Mouse (Mus musculus) forebrain, embryonic 10.5 days (tissue): ENCODE results near the gene Kat2b. TPM values are rescaled to one million over a fixed set of nuclear protein-coding genes. Genes with fewer than 3 reads are reported as not detected.
"Not testable (repeated sequence)": the region's sequence is repeated elsewhere in the genome, so short reads cannot be mapped to it uniquely, and the experiment has no call there.

Experiments used
- DNase-seq: peaks from one replicate; pipeline ENCODE4 v3.0.0-alpha.2; 2017; ENCODE audit warnings: low spot score; ENCODE audit errors: extremely low spot score
- H3K27ac ChIP-seq: fragments of 300-500 bp; sonication (generic); 2 replicates; pipeline ENCODE4 v1.5.1; 2016; ENCODE audit warnings: mild to moderate bottlenecking
- H3K27me3 ChIP-seq: fragments of 300-500 bp; sonication (generic); 2 replicates; pipeline ENCODE4 v1.6.1; 2016; ENCODE audit warnings: mild to moderate bottlenecking; ENCODE audit not compliant: poor library complexity, severe bottlenecking
- H3K36me3 ChIP-seq: fragments of 300-500 bp; sonication (generic); replicated peaks from 2 replicates; pipeline ENCODE4 v1.6.1; 2016; ENCODE audit warnings: mild to moderate bottlenecking, moderate library complexity
- H3K4me1 ChIP-seq: fragments of 300-500 bp; sonication (generic); 2 replicates; pipeline ENCODE4 v1.6.1; 2016
- H3K4me3 ChIP-seq: fragments of 300-500 bp; sonication (generic); 2 replicates; pipeline ENCODE4 v1.5.1; 2016; ENCODE audit warnings: mild to moderate bottlenecking, moderate library complexity
- H3K9me3 ChIP-seq: fragments of 300-500 bp; sonication (generic); 2 replicates; pipeline ENCODE4 v1.6.1; 2016; ENCODE audit warnings: mild to moderate bottlenecking, moderate library complexity
- WGBS: fragments of 180-500 bp; shearing (Covaris S2); methylation state at CpG from one replicate; pipeline ENCODE4 v1.1.7; 2016; 5-methylcytosine and 5-hydroxymethylcytosine counted together
- polyA plus RNA-seq: library from polyadenylated mRNA; unstranded; fragments of >200 nt; fragmentation: Nextera tagmentation; extraction: Ambion mirVana; gene quantifications from 2 replicates; pipeline ENCODE4 v1.2.1, GENCODE M21; 2016

Gene Kat2b
- polyA plus RNA-seq, 1 experiment from 2014 or later, result 2.8 TPM

- Histone ChIP-seq H3K27ac (no peak overlapping the region), H3K4me3 (no peak overlapping the region), H3K4me1 (no peaks in the 10 kb centered on the region), H3K36me3 (no peaks in the 10 kb centered on the region), H3K9me3 (no peaks in the 10 kb centered on the region), H3K27me3 (no peaks in the 10 kb centered on the region)
- DNase-seq, result no peak
- 74% methylated on average over 3 of the region's 3 CpGs for WGBS
Observed at GRCm38 (mm10) chr17:53557443-53557842, 9.2 kb upstream of the Kat2b start.

- no peak overlapping the region for H3K4me3 ChIP-seq
- no peaks in the 10 kb centered on the region for H3K9me3 ChIP-seq
- H3K4me1 ChIP-seq, result no peaks in the 10 kb centered on the region
- no peaks in the 10 kb centered on the region for H3K27me3 ChIP-seq
- no peak overlapping the region for H3K27ac ChIP-seq
- 95% methylated on average over 5 of the region's 5 CpGs for WGBS
- DNase-seq, result no peak
- no peaks in the 10 kb centered on the region for H3K36me3 ChIP-seq
Observed at GRCm38 (mm10) chr17:53559646-53560045, 7.0 kb upstream of the Kat2b start.

- Histone ChIP-seq H3K27ac (no peak overlapping the region), H3K27me3 (no peaks in the 10 kb centered on the region), H3K4me3 (no peak overlapping the region), H3K9me3 (no peaks in the 10 kb centered on the region), H3K36me3 (no peaks in the 10 kb centered on the region), H3K4me1 (peaks cover 8% of the 10 kb centered on the region)
- DNase-seq, result no peak
- WGBS, result 76% methylated on average over 4 of the region's 4 CpGs
Observed at GRCm38 (mm10) chr17:53561458-53562029, 5.1 kb upstream of the Kat2b start.

GRCm38 (mm10) chr17:53564837-53565236 is 1.8 kb upstream of the Kat2b start:
- WGBS, result 90% methylated on average over 4 of the region's 4 CpGs

GRCm38 (mm10) chr17:53566919-53567345 is 271 bp downstream of the Kat2b start:
- peak; percentile 58 for DNase-seq
- H3K4me3 ChIP-seq, result peak overlapping the region; percentile 92
- WGBS, result under 1% methylated on average over 46 of the region's 51 CpGs
- H3K27ac ChIP-seq, result peak overlapping the region; percentile 97
- no peaks in the 10 kb centered on the region for H3K9me3 ChIP-seq
- no peaks in the 10 kb centered on the region for H3K27me3 ChIP-seq
- H3K36me3 ChIP-seq, result no peaks in the 10 kb centered on the region
- H3K4me1 ChIP-seq, result peaks cover 36% of the 10 kb centered on the region

More at GRCm38 (mm10) chr17:53564837-53565236, 1.8 kb upstream of the Kat2b start:
- Histone ChIP-seq H3K4me1 (peaks cover 26% of the 10 kb centered on the region), H3K36me3 (no peaks in the 10 kb centered on the region), H3K27me3 (no peaks in the 10 kb centered on the region), H3K9me3 (no peaks in the 10 kb centered on the region), H3K27ac (no peak overlapping the region), H3K4me3 (no peak overlapping the region)
- DNase-seq, result no peak

- DNase-seq, result peak; percentile 59
- Histone ChIP-seq H3K27ac (peak overlapping the region; percentile 97), H3K4me3 (peak overlapping the region; percentile 92), H3K4me1 (peaks cover 36% of the 10 kb centered on the region), H3K36me3 (no peaks in the 10 kb centered on the region), H3K27me3 (no peaks in the 10 kb centered on the region), H3K9me3 (no peaks in the 10 kb centered on the region)
- WGBS, result under 1% methylated on average over 63 of the region's 67 CpGs
Observed at GRCm38 (mm10) chr17:53567346-53568101, 863 bp downstream of the Kat2b start.

- Histone ChIP-seq H3K9me3 (no peaks in the 10 kb centered on the region), H3K27me3 (no peaks in the 10 kb centered on the region), H3K27ac (peak overlapping the region; percentile 97), H3K4me1 (peaks cover 36% of the 10 kb centered on the region), H3K4me3 (peak overlapping the region; percentile 92), H3K36me3 (no peaks in the 10 kb centered on the region)
- 0% methylated on average over 15 of the region's 15 CpGs for WGBS
- peak; percentile 76 for DNase-seq
Observed at GRCm38 (mm10) chr17:53568118-53568517, 1.5 kb downstream of the Kat2b start.

GRCm38 (mm10) chr17:53568734-53569386 is 2.2 kb downstream of the Kat2b start:
- no peak for DNase-seq
- no peaks in the 10 kb centered on the region for H3K9me3 ChIP-seq
- WGBS, result 37% methylated on average over 8 of the region's 8 CpGs
- H3K36me3 ChIP-seq, result no peaks in the 10 kb centered on the region
- peak overlapping the region; percentile 92 for H3K4me3 ChIP-seq
- H3K4me1 ChIP-seq, result peaks cover 36% of the 10 kb centered on the region
- H3K27ac ChIP-seq, result no peak overlapping the region
- H3K27me3 ChIP-seq, result no peaks in the 10 kb centered on the region

- no peak overlapping the region for H3K27ac ChIP-seq
- 60% methylated on average over 6 of the region's 6 CpGs for WGBS
- H3K9me3 ChIP-seq, result no peaks in the 10 kb centered on the region
- no peak overlapping the region for H3K4me3 ChIP-seq
- no peak for DNase-seq
- no peaks in the 10 kb centered on the region for H3K36me3 ChIP-seq
- H3K27me3 ChIP-seq, result no peaks in the 10 kb centered on the region
- peaks cover 36% of the 10 kb centered on the region for H3K4me1 ChIP-seq
Observed at GRCm38 (mm10) chr17:53569829-53570228, 3.2 kb downstream of the Kat2b start.

- Histone ChIP-seq H3K36me3 (no peaks in the 10 kb centered on the region), H3K27ac (no peak overlapping the region), H3K4me3 (no peak overlapping the region), H3K4me1 (peaks cover 36% of the 10 kb centered on the region), H3K27me3 (no peaks in the 10 kb centered on the region), H3K9me3 (no peaks in the 10 kb centered on the region)
- no peak for DNase-seq
- 47% methylated on average over 10 of the region's 10 CpGs for WGBS
Observed at GRCm38 (mm10) chr17:53570361-53570875, 3.8 kb downstream of the Kat2b start.

GRCm38 (mm10) chr17:53570932-53571331 is 4.3 kb downstream of the Kat2b start:
- peaks cover 33% of the 10 kb centered on the region for H3K4me1 ChIP-seq
- H3K9me3 ChIP-seq, DNase-seq, H3K27ac ChIP-seq, H3K4me3 ChIP-seq, H3K27me3 ChIP-seq, H3K36me3 ChIP-seq: not testable (repeated sequence)
- 91% methylated on average over 5 of the region's 5 CpGs for WGBS

GRCm38 (mm10) chr17:53573019-53573556 is 6.4 kb downstream of the Kat2b start:
- Histone ChIP-seq H3K27me3 (no peaks in the 10 kb centered on the region), H3K36me3 (no peaks in the 10 kb centered on the region), H3K27ac (no peak overlapping the region), H3K9me3 (no peaks in the 10 kb centered on the region), H3K4me3 (no peak overlapping the region), H3K4me1 (peaks cover 26% of the 10 kb centered on the region)
- WGBS, result 67% methylated on average over 4 of the region's 4 CpGs
- DNase-seq, result no peak
